Mouse (Mus musculus) ES-E14 (cell line): Measurements from ENCODE around the gene Scn1a.
A peak's percentile ranks its signal among the peaks of the same experiment; 100 is the strongest.

ENCODE experiments used
- CHD2 ChIP-seq: IDR thresholded peaks from 2 replicates; pipeline ENCODE4 v1.6.1; 2014; ENCODE audit warnings: mild to moderate bottlenecking, low read depth, low read length, inconsistent platforms
- HCFC1 ChIP-seq: IDR thresholded peaks from 2 replicates; pipeline ENCODE4 v1.6.1; 2012; ENCODE audit warnings: low read length, inconsistent platforms, borderline replicate concordance; ENCODE audit not compliant: insufficient read depth
- MAFK ChIP-seq: IDR thresholded peaks from 2 replicates; pipeline ENCODE4 v1.6.1; 2014; ENCODE audit warnings: mild to moderate bottlenecking, low read depth, low read length, inconsistent platforms; ENCODE audit not compliant: insufficient read depth
- ZC3H11A ChIP-seq: IDR thresholded peaks from 2 replicates; pipeline ENCODE4 v1.6.1; 2012; ENCODE audit warnings: low read depth, mild to moderate bottlenecking, inconsistent platforms, low read length, borderline replicate concordance
- ZNF384 ChIP-seq: IDR thresholded peaks from 2 replicates; pipeline ENCODE4 v1.6.1; 2012; ENCODE audit warnings: low read depth, low read length, inconsistent platforms

DNA sequence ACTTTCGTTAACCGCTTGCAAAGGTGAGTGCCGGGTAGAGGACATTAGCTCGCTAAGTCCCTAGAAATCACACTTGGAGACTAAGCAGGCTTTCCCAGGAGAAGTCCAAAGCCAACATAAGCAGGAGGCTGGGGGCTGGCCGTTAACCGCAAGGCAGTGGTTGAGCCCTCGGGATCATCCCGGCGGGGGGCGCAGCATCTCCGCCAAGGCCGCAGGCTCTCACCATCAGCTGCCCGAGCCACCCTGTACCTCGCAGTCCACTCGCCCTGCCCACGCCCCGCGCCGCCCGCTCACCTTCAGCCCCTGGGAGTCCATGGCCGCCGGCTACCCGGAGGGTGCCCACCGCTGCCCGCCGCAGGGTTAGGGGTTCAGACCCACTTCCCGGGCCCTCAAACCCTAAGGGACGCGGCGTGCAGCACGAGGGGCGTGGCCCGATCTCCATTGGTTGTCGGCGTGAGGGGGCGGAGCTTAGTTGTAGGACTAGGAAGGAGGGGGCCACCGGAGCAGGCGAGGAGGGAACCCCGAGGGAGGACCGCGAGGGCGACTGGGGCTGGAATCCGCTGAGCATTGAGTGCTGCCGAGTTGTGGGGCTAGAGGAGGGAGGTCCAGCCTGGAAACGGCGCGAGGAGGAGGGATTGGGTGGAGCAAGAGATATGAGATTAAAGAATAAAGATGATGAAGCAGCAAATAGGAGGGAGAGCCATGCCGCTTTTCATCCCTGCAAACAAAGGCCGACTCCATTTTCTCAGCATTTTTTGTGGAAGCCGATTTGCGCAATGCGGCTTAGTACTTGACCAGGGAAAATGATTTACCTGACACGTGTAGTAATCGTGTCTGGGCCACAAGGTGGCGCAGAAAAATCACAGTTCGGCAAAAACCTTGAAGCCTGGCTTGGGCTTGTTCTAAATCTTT, 184.2 kb downstream of the Scn1a start, which contains the start of gene Ttc21b:
- TF ChIP-seq ZNF384 (no peak), ZC3H11A (peak; percentile 50; the same call in 1 of the 2 replicates), HCFC1 (peak; percentile 8; the same call in 1 of the 2 replicates), CHD2 (no peak), MAFK (no peak)
